Mouse (Mus musculus): ENCODE data around the gene Tnr. TPM values are rescaled to one million over a fixed set of nuclear protein-coding genes. Genes with fewer than 3 reads are reported as not detected.

Gene Tnr
- total and polyA plus RNA-seq, 3 experiments: 0.01 TPM; not detected in 2

DNA sequence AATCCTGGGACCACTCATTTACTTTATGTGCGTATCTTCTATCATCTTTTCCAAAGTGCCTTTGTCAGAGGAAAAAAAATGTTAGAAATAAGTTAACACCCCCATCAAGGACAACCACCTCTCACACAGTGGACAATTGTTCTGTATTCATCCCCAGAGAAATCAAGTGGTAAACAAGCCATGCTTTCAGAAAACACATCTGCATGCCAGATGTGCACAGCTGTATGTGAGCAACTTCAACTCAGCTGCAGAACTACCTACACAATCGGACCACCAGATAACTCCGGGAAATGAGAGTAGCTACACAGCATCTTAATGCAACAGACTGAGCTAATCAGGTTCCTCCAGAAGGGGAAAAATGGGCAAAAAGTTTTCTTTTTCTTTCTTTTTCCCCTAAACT is 251.6 kb downstream of the Tnr start:
- TF ChIP-seq USF2 (IDR thresholded peaks at IDR 0.05; ENCODE audit: borderline replicate concordance in 1 of 2, insufficient read depth in 1 of 2, low read depth in 1 of 2, low read length in 2 of 2) (no peak), EP300 (IDR thresholded peaks at IDR 0.05; ENCODE audit: low read depth in 1 of 2, low read length in 2 of 2) (no peak), MAZ (IDR thresholded peaks at IDR 0.05; ENCODE audit: low read depth, low read length) (no peak), MAFK (IDR thresholded peaks at IDR 0.05; ENCODE audit: borderline replicate concordance, low read depth, low read length) (no peak), CTCF (IDR thresholded peaks at IDR 0.05 in 2 of 3, conservative IDR thresholded peaks at IDR 0.05 in 1 of 3; ENCODE audit: control insufficient read depth in 1 of 3, insufficient read depth in 1 of 3, low read depth in 2 of 3, low read length in 3 of 3, poor library complexity in 1 of 3, severe bottlenecking in 1 of 3) (no peak), POLR2AphosphoS2 (IDR thresholded peaks at IDR 0.05; ENCODE audit: low read length) (no peak), E2F4 (IDR thresholded peaks at IDR 0.05; ENCODE audit: borderline replicate concordance, low read depth, low read length) (no peak), ZC3H11A (IDR thresholded peaks at IDR 0.05; ENCODE audit: low read depth, low read length) (no peak), CHD1 (IDR thresholded peaks at IDR 0.05; ENCODE audit: low read depth, low read length) (no peak), USF1 (IDR thresholded peaks at IDR 0.05; ENCODE audit: low read depth, low read length) (no peak)
- H3K36me3 ChIP-seq (ENCODE audit: control insufficient read depth in 1 of 2, insufficient read depth in 2 of 2, low read length in 2 of 2): no peaks in the 10 kb centered on the region
- H3K4me1 ChIP-seq (ENCODE audit: control insufficient read depth in 1 of 2, insufficient read depth in 2 of 2, low read length in 2 of 2): no peaks in the 10 kb centered on the region
- no peaks in the 10 kb centered on the region for H3K79me2 ChIP-seq (ENCODE audit: control insufficient read depth, insufficient read depth, low read length, poor library complexity)
- no peak for DNase-seq (ENCODE audit: low read depth, low spot score)
- H3K9ac ChIP-seq (ENCODE audit: control insufficient read depth, low read depth, low read length, poor library complexity, severe bottlenecking): no peak overlapping the region
- H3K9me3 ChIP-seq (replicated peaks; ENCODE audit: insufficient read depth, low read length): no peaks in the 10 kb centered on the region
- H3K27me3 ChIP-seq (ENCODE audit: control insufficient read depth in 1 of 2, insufficient read depth in 2 of 2, low read length in 2 of 2): no peaks in the 10 kb centered on the region
- no peak overlapping the region for H3K4me3 ChIP-seq (ENCODE audit: control insufficient read depth in 1 of 2, insufficient read depth in 1 of 2, low read depth in 2 of 2, low read length in 2 of 2)
- no peak overlapping the region for H3K27ac ChIP-seq (ENCODE audit: control insufficient read depth, low read depth, low read length)

DNA sequence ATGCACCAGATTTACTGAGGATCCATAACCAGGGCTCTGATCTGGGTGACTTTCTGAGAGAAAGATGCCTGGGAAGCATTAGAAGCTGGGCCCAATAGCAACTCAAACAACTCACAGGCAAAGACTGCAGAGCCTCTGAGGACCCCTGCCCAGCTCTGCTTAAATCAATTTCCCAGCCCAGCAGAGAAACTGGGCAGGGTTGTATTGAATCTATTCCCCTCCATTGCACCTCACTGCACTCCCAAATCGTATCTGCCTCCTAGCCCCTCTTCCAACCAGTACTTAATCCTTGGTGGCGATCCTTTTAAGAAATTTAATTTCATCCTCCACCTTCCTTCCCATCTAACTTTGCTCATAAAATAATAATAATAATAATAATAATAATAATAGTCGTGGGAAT is 253.5 kb downstream of the Tnr start:
- Histone ChIP-seq H3K4me3 (ENCODE audit: control insufficient read depth in 1 of 2, insufficient read depth in 1 of 2, low read depth in 2 of 2, low read length in 2 of 2) (no peak overlapping the region), H3K4me1 (ENCODE audit: control insufficient read depth in 1 of 2, insufficient read depth in 2 of 2, low read length in 2 of 2) (no peaks in the 10 kb centered on the region), H3K27me3 (ENCODE audit: control insufficient read depth in 1 of 2, insufficient read depth in 2 of 2, low read length in 2 of 2) (no peaks in the 10 kb centered on the region), H3K9me3 (replicated peaks; ENCODE audit: insufficient read depth, low read length) (no peaks in the 10 kb centered on the region), H3K27ac (ENCODE audit: control insufficient read depth, low read depth, low read length) (no peak overlapping the region), H3K79me2 (ENCODE audit: control insufficient read depth, insufficient read depth, low read length, poor library complexity) (no peaks in the 10 kb centered on the region), H3K9ac (ENCODE audit: control insufficient read depth, low read depth, low read length, poor library complexity, severe bottlenecking) (no peak overlapping the region), H3K36me3 (ENCODE audit: control insufficient read depth in 1 of 2, insufficient read depth in 2 of 2, low read length in 2 of 2) (no peaks in the 10 kb centered on the region)
- DNase-seq (ENCODE audit: low read depth, low spot score): no peak
- no peak for TF ChIP-seq POLR2AphosphoS5 (IDR thresholded peaks at IDR 0.05; ENCODE audit: borderline replicate concordance, low read depth, low read length)
- no peak for TF ChIP-seq MXI1 (IDR thresholded peaks at IDR 0.05; ENCODE audit: low read depth, low read length)
- no peak for TF ChIP-seq NELFE (IDR thresholded peaks at IDR 0.05; ENCODE audit: low read depth, low read length)
- no peak for TF ChIP-seq BHLHE40 (IDR thresholded peaks at IDR 0.05; ENCODE audit: borderline replicate concordance, low read depth, low read length)
- no peak for TF ChIP-seq SIN3A (IDR thresholded peaks at IDR 0.05; ENCODE audit: low read length)
- TF ChIP-seq TCF12 (IDR thresholded peaks at IDR 0.05; ENCODE audit: low read depth, low read length): no peak
- no peak for TF ChIP-seq MEF2A (IDR thresholded peaks at IDR 0.05; ENCODE audit: extremely low read depth, insufficient replicate concordance, low read depth, low read length, poor library complexity, severe bottlenecking)
- TF ChIP-seq TAL1 (IDR thresholded peaks at IDR 0.05; ENCODE audit: low read length): no peak
- TF ChIP-seq TBP (IDR thresholded peaks at IDR 0.05; ENCODE audit: low read depth, low read length): no peak
- TF ChIP-seq POLR2A (IDR thresholded peaks at IDR 0.05; ENCODE audit: control insufficient read depth in 1 of 2, insufficient read depth in 1 of 2, low read depth in 1 of 2, low read length in 2 of 2, poor library complexity in 1 of 2): no peak
- TF ChIP-seq HCFC1 (IDR thresholded peaks at IDR 0.05; ENCODE audit: low read depth, low read length): no peak
- no peak for TF ChIP-seq GABPA (IDR thresholded peaks at IDR 0.05; ENCODE audit: low read depth, low read length)
- TF ChIP-seq ZKSCAN1 (IDR thresholded peaks at IDR 0.05; ENCODE audit: low read depth, low read length): no peak
- TF ChIP-seq ZNF384 (IDR thresholded peaks at IDR 0.05; ENCODE audit: low read depth, low read length): no peak
- TF ChIP-seq ZMIZ1 (IDR thresholded peaks at IDR 0.05; ENCODE audit: low read depth, low read length): no peak
